Mouse (Mus musculus): ENCODE results near the gene Nudt19. TPM values are rescaled to one million over a fixed set of nuclear protein-coding genes. Genes with fewer than 3 reads are reported as not detected.
"Not testable (repeated sequence)": the region's sequence is repeated elsewhere in the genome, so short reads cannot be mapped to it uniquely, and the experiment has no call there.

The Nudt19 gene
- polyA plus RNA-seq, 1 experiment from 2014 or later: 61.9 TPM

GRCm38 (mm10) chr7:35585191-35586054, 29.3 kb upstream of the Nudt19 start, which contains the start of gene Rgs9bp:
Gene Rgs9bp (minus strand): TSS chr7:35585582.
- under 1% methylated on average over 45 of the region's 45 CpGs for WGBS
- Histone ChIP-seq H3K4me1 (replicated peaks) (peaks cover 28% of the 10 kb centered on the region), H3K9ac (replicated peaks) (peak within 1 kb of the TSS; percentile 80), H3K27ac (peak within 1 kb of the TSS; percentile 35; the same call in 1 of the 2 replicates), H3K36me3 (no peaks in the 10 kb centered on the region), H3K4me3 (replicated peaks) (peak within 1 kb of the TSS; percentile 75), H3K9me3 (no peaks in the 10 kb centered on the region), H3K27me3 (peaks cover 37% of the 10 kb centered on the region), H3K4me2 (replicated peaks) (peak within 1 kb of the TSS; percentile 99)
- peak; percentile 78 for ATAC-seq

GRCm38 (mm10) chr7:35584786-35585190, 28.7 kb upstream of the Nudt19 start:
- WGBS: under 1% methylated on average over 50 of the region's 50 CpGs
- peaks cover 37% of the 10 kb centered on the region for H3K27me3 ChIP-seq
- H3K4me3 ChIP-seq (replicated peaks): peak overlapping the region; percentile 75
- no peaks in the 10 kb centered on the region for H3K36me3 ChIP-seq
- H3K9ac ChIP-seq (replicated peaks): peak overlapping the region; percentile 59
- H3K27ac ChIP-seq: no peak overlapping the region
- peak overlapping the region; percentile 99 for H3K4me2 ChIP-seq (replicated peaks)
- no peak for ATAC-seq
- H3K9me3 ChIP-seq: no peaks in the 10 kb centered on the region
- H3K4me1 ChIP-seq (replicated peaks): peaks cover 28% of the 10 kb centered on the region

- H3K36me3 ChIP-seq: no peaks in the 10 kb centered on the region
- peaks cover 28% of the 10 kb centered on the region for H3K4me1 ChIP-seq (replicated peaks)
- H3K4me3 ChIP-seq (replicated peaks): peak overlapping the region; percentile 75
- no peak for ATAC-seq
- no peaks in the 10 kb centered on the region for H3K9me3 ChIP-seq
- no peak overlapping the region for H3K27ac ChIP-seq
- peaks cover 37% of the 10 kb centered on the region for H3K27me3 ChIP-seq
- H3K9ac ChIP-seq (replicated peaks): peak overlapping the region; percentile 59
- whole genome bisulfite sequencing: 3% methylated on average over 36 of the region's 36 CpGs
- peak overlapping the region; percentile 99 for H3K4me2 ChIP-seq (replicated peaks)
Measured at GRCm38 (mm10) chr7:35584068-35584785, 28.1 kb upstream of the Nudt19 start.

DNA sequence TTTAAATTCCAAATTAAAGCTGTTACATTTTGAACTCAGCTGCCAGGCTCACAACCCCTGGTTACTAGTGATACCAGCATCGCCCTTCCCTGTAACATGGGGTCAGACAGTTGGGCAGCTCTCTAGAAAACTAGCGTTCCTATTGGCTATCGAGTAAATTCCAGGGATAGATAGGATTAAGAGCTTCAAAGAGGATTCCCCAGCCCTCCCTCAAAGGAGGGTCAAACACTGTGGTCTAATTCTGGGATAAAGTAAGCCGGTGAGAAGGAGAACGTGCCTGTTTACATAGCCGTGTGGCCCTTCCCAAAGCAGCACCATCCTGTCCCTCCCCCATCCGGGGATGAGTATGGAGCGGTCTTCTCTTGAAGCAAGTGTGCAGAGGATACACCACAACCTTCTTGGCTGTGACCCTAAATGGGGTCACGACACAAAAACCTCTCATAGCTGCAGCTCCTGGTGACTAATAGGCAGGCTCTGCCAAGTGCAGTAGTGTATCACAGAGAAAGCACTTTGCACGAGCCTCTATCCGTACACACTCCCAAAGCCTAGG, 27.4 kb upstream of the Nudt19 start:
- no peaks in the 10 kb centered on the region for H3K36me3 ChIP-seq
- no peak overlapping the region for H3K4me2 ChIP-seq (replicated peaks)
- H3K4me1 ChIP-seq (replicated peaks): peaks cover 28% of the 10 kb centered on the region
- peak overlapping the region; percentile 75; the same call in 1 of the 2 replicates for H3K4me3 ChIP-seq (replicated peaks)
- H3K27ac ChIP-seq: no peak overlapping the region
- no peak for ATAC-seq
- no peaks in the 10 kb centered on the region for H3K9me3 ChIP-seq
- 4% methylated on average over 11 of the region's 11 CpGs for WGBS
- H3K27me3 ChIP-seq: peaks cover 38% of the 10 kb centered on the region
- H3K9ac ChIP-seq (replicated peaks): no peak overlapping the region

DNA sequence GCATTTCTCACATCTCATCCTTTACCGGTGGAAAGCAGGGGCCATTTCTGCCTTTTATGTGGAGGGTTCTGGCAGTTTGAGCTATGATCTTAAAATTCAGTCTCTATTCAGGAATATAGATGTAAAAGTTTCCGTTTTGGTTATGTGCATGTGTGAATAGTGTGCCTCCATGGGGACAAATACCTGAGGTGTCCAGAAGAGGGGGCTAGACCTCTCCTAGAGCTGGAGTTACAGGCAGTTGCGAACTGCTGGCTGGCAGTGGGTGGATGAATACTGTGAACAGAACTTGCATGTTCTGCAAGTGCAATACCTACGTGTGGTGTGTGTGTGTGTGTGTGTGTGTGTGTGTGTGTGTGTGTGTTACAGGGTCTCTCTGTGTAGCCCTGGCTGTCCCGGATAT, 26.6 kb upstream of the Nudt19 start:
- no peak for ATAC-seq
- 60% methylated on average over 5 of the region's 5 CpGs for WGBS
- H3K36me3 ChIP-seq: no peaks in the 10 kb centered on the region

GRCm38 (mm10) chr7:35579849-35580248, 23.7 kb upstream of the Nudt19 start:
- WGBS: 38% methylated on average over 4 of the region's 4 CpGs
- no peak overlapping the region for H3K4me3 ChIP-seq (replicated peaks)
- H3K27me3 ChIP-seq: peaks cover 35% of the 10 kb centered on the region
- no peak overlapping the region for H3K27ac ChIP-seq
- H3K9me3 ChIP-seq: no peaks in the 10 kb centered on the region
- peaks cover 14% of the 10 kb centered on the region for H3K4me1 ChIP-seq (replicated peaks)
- no peak overlapping the region for H3K9ac ChIP-seq (replicated peaks)
- no peak for ATAC-seq
- no peak overlapping the region for H3K4me2 ChIP-seq (replicated peaks)
- H3K36me3 ChIP-seq: no peaks in the 10 kb centered on the region

More for the DNA sequence above, 26.6 kb upstream of the Nudt19 start:
- Histone ChIP-seq H3K27ac (no peak overlapping the region), H3K27me3 (peaks cover 39% of the 10 kb centered on the region), H3K4me3 (replicated peaks) (no peak overlapping the region), H3K9me3 (no peaks in the 10 kb centered on the region), H3K4me2 (replicated peaks) (no peak overlapping the region), H3K9ac (replicated peaks) (no peak overlapping the region), H3K4me1 (replicated peaks) (peaks cover 28% of the 10 kb centered on the region)

DNA sequence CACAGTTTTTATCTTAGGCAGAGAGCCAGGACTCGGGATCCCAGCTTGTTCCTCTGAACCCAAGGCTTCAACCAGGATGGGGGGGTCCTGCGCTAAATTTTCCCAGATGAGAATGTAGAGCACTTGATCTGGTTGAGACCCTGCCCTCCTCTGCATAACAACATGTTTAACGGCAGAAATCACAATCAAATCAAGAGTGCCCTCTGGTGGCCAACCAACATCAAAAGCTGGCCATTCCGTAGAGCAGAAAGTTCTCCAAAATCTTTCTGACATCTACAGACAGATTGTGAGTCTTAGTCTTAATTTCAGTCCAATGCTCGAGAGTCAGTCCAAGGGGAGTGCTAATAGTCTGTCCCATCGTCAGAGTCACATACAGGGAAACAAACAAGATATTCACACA, 14.8 kb upstream of the Nudt19 start:
- not testable (repeated sequence) for ATAC-seq, H3K9me3 ChIP-seq
- 19% methylated on average over 6 of the region's 6 CpGs for WGBS

GRCm38 (mm10) chr7:35569724-35570123, 13.6 kb upstream of the Nudt19 start:
- 86% methylated on average over 4 of the region's 4 CpGs for WGBS
- H3K9me3 ChIP-seq; H3K4me2 ChIP-seq (replicated peaks); H3K27me3 ChIP-seq; H3K27ac ChIP-seq; H3K4me1 ChIP-seq (replicated peaks); H3K4me3 ChIP-seq (replicated peaks); H3K36me3 ChIP-seq; ATAC-seq; H3K9ac ChIP-seq (replicated peaks): not testable (repeated sequence)

More for the DNA sequence above, 14.8 kb upstream of the Nudt19 start:
- H3K4me3 ChIP-seq (replicated peaks); H3K27me3 ChIP-seq; H3K4me1 ChIP-seq (replicated peaks); H3K4me2 ChIP-seq (replicated peaks); H3K9ac ChIP-seq (replicated peaks); H3K27ac ChIP-seq; H3K36me3 ChIP-seq: not testable (repeated sequence)

GRCm38 (mm10) chr7:35565965-35566364, 9.9 kb upstream of the Nudt19 start:
- not testable (repeated sequence) for H3K4me2 ChIP-seq (replicated peaks); H3K9ac ChIP-seq (replicated peaks); H3K9me3 ChIP-seq; H3K4me1 ChIP-seq (replicated peaks); H3K4me3 ChIP-seq (replicated peaks); H3K36me3 ChIP-seq; H3K27ac ChIP-seq; H3K27me3 ChIP-seq; ATAC-seq
- 80% methylated on average over 13 of the region's 13 CpGs for WGBS

DNA sequence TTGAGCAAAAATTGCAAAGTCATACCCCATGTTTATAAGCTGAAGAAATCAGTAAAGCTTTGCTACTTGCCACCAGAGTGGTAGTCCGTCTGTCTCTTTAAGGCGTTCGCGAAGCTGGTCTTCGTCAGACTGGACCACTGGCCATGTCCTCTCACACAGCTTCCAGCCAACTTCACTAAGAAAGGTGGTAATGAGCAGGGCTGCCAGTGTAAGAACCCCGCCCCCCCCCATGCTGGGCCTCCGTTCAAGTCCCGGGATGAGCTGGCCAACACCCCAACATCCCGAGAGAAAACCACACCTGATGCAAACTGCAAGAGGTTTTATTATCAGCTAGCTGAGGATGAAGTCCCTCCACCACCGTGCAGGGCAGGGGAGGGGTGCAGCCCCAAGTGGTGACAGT, 8.8 kb upstream of the Nudt19 start:
- H3K9me3 ChIP-seq; H3K4me3 ChIP-seq (replicated peaks); H3K9ac ChIP-seq (replicated peaks); H3K27me3 ChIP-seq; H3K27ac ChIP-seq; H3K4me1 ChIP-seq (replicated peaks); H3K36me3 ChIP-seq; ATAC-seq; H3K4me2 ChIP-seq (replicated peaks): not testable (repeated sequence)
- WGBS: 81% methylated on average over 10 of the region's 10 CpGs

GRCm38 (mm10) chr7:35564067-35564865, 8.2 kb upstream of the Nudt19 start:
- ATAC-seq: no peak

More at GRCm38 (mm10) chr7:35564067-35564865, 8.2 kb upstream of the Nudt19 start:
- Histone ChIP-seq H3K27me3 (no peaks in the 10 kb centered on the region), H3K4me1 (replicated peaks) (no peaks in the 10 kb centered on the region), H3K36me3 (no peaks in the 10 kb centered on the region), H3K9me3 (no peaks in the 10 kb centered on the region), H3K27ac (no peak overlapping the region), H3K4me2 (replicated peaks) (no peak overlapping the region), H3K9ac (replicated peaks) (no peak overlapping the region), H3K4me3 (replicated peaks) (no peak overlapping the region)
- WGBS: 96% methylated on average over 2 of the region's 2 CpGs

Data from midbrain, embryonic 13.5 days (tissue).